Mouse (Mus musculus) midbrain, postnatal 0 days (tissue): ENCODE measurements around the gene Fgd2. TPM values are rescaled to one million over a fixed set of nuclear protein-coding genes. Genes with fewer than 3 reads are reported as not detected.
A peak's percentile ranks its signal among the peaks of the same experiment; 100 is the strongest.

Source experiments
- ATAC-seq: fragments of 200-750 bp; cut with Nextera tagmentation; 2 replicates; pipeline ENCODE4 v1.8.0; 2017; ENCODE audit warnings: moderate number of reproducible peaks, mild to moderate bottlenecking, moderate TSS enrichment, moderate library complexity; ENCODE audit not compliant: low FRiP score
- DNase-seq: peaks from one replicate; pipeline ENCODE4 v3.0.0-alpha.2; 2015; ENCODE audit warnings: low spot score
- H3K27ac ChIP-seq: fragments of 300-500 bp; sonication (generic); 2 replicates; pipeline ENCODE4 v1.5.1; 2014; ENCODE audit warnings: low read depth, mild to moderate bottlenecking, low read length, mixed read lengths
- H3K27me3 ChIP-seq: fragments of 300-500 bp; sonication (generic); 2 replicates; pipeline ENCODE4 v1.6.1; 2014; ENCODE audit warnings: low read length, control low read depth, mixed read lengths; ENCODE audit not compliant: insufficient read depth
- H3K36me3 ChIP-seq: fragments of 300-500 bp; sonication (generic); 2 replicates; pipeline ENCODE4 v1.6.1; 2014; ENCODE audit warnings: low read length, control low read depth, mixed read lengths; ENCODE audit not compliant: insufficient read depth
- H3K4me1 ChIP-seq: fragments of 300-500 bp; sonication (generic); 2 replicates; pipeline ENCODE4 v1.6.1; 2014; ENCODE audit warnings: mild to moderate bottlenecking, control low read depth, antibody characterized with exemption, low read length, mixed read lengths; ENCODE audit not compliant: insufficient read depth
- H3K4me2 ChIP-seq: fragments of 300-500 bp; sonication (generic); 2 replicates; pipeline ENCODE4 v1.6.1; 2014; ENCODE audit warnings: low read depth, mild to moderate bottlenecking, low read length, mixed read lengths; ENCODE audit not compliant: poor library complexity, severe bottlenecking
- H3K4me3 ChIP-seq: fragments of 300-500 bp; sonication (generic); 2 replicates; pipeline ENCODE4 v1.5.1; 2014; ENCODE audit warnings: low read depth, mild to moderate bottlenecking, low read length, moderate library complexity
- H3K9ac ChIP-seq: fragments of 300-500 bp; sonication (generic); replicated peaks from 2 replicates; pipeline ENCODE4 v1.6.1; 2014; ENCODE audit warnings: mild to moderate bottlenecking, low read length, moderate library complexity, mixed read lengths; ENCODE audit not compliant: poor library complexity, severe bottlenecking
- H3K9me3 ChIP-seq: fragments of 300-500 bp; sonication (generic); 2 replicates; pipeline ENCODE4 v1.6.1; 2016; ENCODE audit warnings: low read length, control low read depth
- CTCF ChIP-seq: IDR thresholded peaks from 2 replicates; pipeline ENCODE4 v1.5.1; 2016; ENCODE audit warnings: antibody characterized with exemption, mild to moderate bottlenecking
- WGBS: fragments of 180-500 bp; shearing (Covaris S2); extraction: QIAGEN DNeasy Blood & Tissue Kit; methylation state at CpG from one replicate; pipeline ENCODE4 v1.1.7; 2014; 5-methylcytosine and 5-hydroxymethylcytosine counted together
- polyA plus RNA-seq: library from polyadenylated mRNA; unstranded; fragments of >200 nt; fragmentation: Nextera tagmentation; extraction: Ambion mirVana; gene quantifications from 2 replicates; pipeline ENCODE4 v1.2.1, GENCODE M21; 2015
- total RNA-seq: library from RNA; depleted of rRNA; stranded (reverse); fragments of >200 nt; gene quantifications from 2 replicates; pipeline ENCODE4 v1.2.3, GENCODE M21; 2014

Gene Fgd2
- total and polyA plus RNA-seq, 2 experiments from 2014 or later: 14.4 to 27.3 TPM

DNA sequence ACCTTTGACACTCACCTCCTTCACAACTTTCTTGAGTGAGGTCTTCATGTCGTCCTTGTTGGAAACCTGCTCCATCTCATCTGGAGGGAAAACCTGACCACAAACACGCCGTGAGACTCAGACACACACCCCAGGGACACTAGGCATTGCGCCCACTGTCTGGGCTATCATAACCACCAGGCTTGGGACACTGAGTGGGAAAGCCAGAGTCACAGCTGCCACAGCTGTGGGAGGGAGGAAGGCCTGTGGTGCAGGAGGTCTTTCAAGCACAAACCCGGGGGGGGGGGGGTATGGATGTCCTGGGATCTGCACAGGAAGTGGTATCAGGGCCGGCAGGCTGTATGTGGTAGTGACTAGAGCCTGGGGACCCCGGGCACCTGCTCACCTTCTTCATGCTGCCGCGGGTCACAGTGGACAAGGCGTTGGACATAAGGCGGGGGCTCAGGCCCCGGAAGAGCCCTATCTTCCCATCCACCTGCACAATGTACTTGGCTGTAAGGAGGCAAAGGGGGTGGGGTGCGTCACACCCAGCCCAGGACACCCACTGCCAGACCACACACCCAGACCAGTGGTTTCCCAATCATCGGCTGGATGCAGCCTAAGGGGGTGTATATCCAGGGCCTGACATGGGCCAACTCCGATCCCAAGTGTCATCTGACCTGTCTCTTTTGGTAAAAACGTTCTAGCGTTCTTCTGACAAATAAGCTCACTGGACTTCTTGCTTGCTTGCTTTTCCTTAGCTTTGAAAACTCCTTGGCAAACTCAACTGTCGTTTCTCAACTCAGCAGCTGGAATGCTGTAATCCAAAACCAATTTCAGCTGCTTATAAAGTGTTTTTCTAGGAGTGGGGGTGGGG is 20.1 kb upstream of the Fgd2 start:
- Histone ChIP-seq H3K36me3 (peaks cover 49% of the 10 kb centered on the region), H3K4me1 (peaks cover 4% of the 10 kb centered on the region)

GRCm38 (mm10) chr17:29341591-29342003 is 19.1 kb upstream of the Fgd2 start:
- 12% methylated on average over 9 of the region's 9 CpGs for WGBS
- TF ChIP-seq CTCF: peak; percentile 70
- H3K27me3 ChIP-seq: no peaks in the 10 kb centered on the region
- H3K4me1 ChIP-seq: peaks cover 7% of the 10 kb centered on the region
- H3K36me3 ChIP-seq: peaks cover 40% of the 10 kb centered on the region
- H3K9me3 ChIP-seq: no peaks in the 10 kb centered on the region
- DNase-seq: peak; percentile 82
- 0 out of 2 replicates have a peak overlapping the region, but pooled peaks have one; percentile 24 for H3K9ac ChIP-seq
- H3K4me3 ChIP-seq: no peak overlapping the region
- ATAC-seq: 0 out of 2 replicates have a peak, but pooled peaks have one; percentile 15
- H3K27ac ChIP-seq: peak overlapping the region; percentile 68
- H3K4me2 ChIP-seq: 0 out of 2 replicates have a peak overlapping the region, but pooled peaks have one; percentile 9

More for the DNA sequence above, 20.1 kb upstream of the Fgd2 start:
- H3K9me3 ChIP-seq: no peaks in the 10 kb centered on the region
- WGBS: 86% methylated on average over 18 of the region's 18 CpGs
- DNase-seq: no peak
- no peak for TF ChIP-seq CTCF
- no peak overlapping the region for H3K4me3 ChIP-seq
- ATAC-seq: no peak
- no peak overlapping the region for H3K9ac ChIP-seq
- H3K27me3 ChIP-seq: no peaks in the 10 kb centered on the region
- no peak overlapping the region for H3K4me2 ChIP-seq
- H3K27ac ChIP-seq: peak overlapping the region; percentile 68; the same call in 1 of the 2 replicates

DNA sequence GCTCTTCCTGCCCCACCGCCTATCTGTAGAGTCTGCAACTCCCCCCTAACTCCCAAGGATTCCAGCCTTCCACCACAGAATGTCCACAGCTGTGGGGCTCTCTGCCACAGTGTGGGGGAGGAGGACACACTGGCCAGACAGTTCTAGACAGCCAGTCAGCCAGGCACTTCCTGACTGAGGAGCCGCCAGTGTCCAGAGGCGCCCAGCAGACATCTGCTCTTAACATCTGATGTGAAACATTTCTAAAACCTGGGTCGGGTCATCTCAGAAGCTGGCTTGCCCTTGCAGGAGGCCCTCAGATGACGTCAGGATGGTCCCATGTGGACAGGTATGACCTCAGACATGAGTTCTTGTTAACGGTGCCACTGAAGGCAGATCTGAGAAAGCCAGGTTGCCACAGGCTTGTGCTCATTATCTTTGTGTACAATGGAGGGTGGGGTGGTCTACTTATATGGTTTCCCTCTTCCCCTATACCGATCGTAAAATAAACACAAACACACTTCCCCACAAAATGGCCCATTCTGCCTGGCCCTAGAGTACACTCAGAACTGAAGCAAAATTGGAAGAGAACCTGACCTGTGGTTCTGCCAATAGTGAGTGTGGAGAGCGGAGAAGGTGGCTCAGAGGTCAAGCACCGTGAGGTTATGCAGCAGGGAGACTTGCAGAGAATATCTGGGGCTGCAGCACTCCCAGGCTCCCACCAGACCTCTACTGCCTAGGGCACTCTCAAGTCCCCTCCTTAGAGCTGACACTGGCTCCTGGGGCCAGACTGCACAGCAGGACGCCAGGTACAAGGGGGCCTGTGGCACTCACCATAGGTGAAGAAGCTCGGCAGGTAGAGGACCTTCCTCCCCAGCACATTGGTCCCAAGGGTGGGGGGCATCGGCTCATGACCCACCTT is 18.5 kb upstream of the Fgd2 start:
- Histone ChIP-seq H3K9ac (0 out of 2 replicates have a peak overlapping the region, but pooled peaks have one; percentile 24), H3K4me3 (no peak overlapping the region), H3K4me2 (no peak overlapping the region), H3K9me3 (no peaks in the 10 kb centered on the region), H3K27me3 (no peaks in the 10 kb centered on the region), H3K27ac (peak overlapping the region; percentile 68), H3K36me3 (peaks cover 34% of the 10 kb centered on the region), H3K4me1 (peaks cover 7% of the 10 kb centered on the region)
- 49% methylated on average over 13 of the region's 13 CpGs for WGBS
- TF ChIP-seq CTCF: no peak
- ATAC-seq (no peak), DNase-seq (peak; percentile 41)

GRCm38 (mm10) chr17:29343241-29343640 is 17.5 kb upstream of the Fgd2 start:
- peaks cover 31% of the 10 kb centered on the region for H3K36me3 ChIP-seq

DNA sequence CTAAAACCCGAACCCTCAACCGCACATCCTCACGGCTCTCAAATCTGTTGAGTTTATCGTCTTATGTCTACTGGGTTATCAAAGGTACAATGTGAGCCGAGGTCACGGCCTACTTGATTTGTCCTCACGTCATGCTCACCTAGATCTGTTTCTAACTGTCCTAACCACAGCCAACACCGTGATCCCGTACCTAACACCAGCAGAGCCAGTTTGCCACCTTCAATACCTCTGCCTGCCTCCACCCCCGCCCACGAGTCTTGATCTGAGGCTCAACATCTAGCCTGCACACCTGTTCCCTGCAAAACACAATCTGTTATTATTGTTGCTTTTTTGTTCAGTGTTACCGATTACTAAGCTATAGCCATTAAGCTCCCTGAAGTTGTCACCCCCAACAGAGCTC is 15.4 kb upstream of the Fgd2 start:
- 95% methylated on average over 12 of the region's 12 CpGs for WGBS
- peaks cover 10% of the 10 kb centered on the region; the same call in 1 of the 2 replicates for H3K36me3 ChIP-seq
- H3K27me3 ChIP-seq: no peaks in the 10 kb centered on the region
- DNase-seq: no peak
- TF ChIP-seq CTCF: no peak
- ATAC-seq: no peak
- H3K27ac ChIP-seq: 0 out of 2 replicates have a peak overlapping the region, but pooled peaks have one; percentile 28
- peaks cover 9% of the 10 kb centered on the region for H3K4me1 ChIP-seq
- peak overlapping the region; percentile 61 for H3K4me2 ChIP-seq
- peak overlapping the region; percentile 85 for H3K4me3 ChIP-seq
- H3K9me3 ChIP-seq: no peaks in the 10 kb centered on the region
- peak overlapping the region; percentile 34; the same call in 1 of the 2 replicates for H3K9ac ChIP-seq

More at GRCm38 (mm10) chr17:29343241-29343640, 17.5 kb upstream of the Fgd2 start:
- H3K4me2 ChIP-seq: no peak overlapping the region
- WGBS: 91% methylated on average over 5 of the region's 5 CpGs
- ATAC-seq (no peak), DNase-seq (no peak)
- H3K9me3 ChIP-seq: no peaks in the 10 kb centered on the region
- no peak for TF ChIP-seq CTCF
- peaks cover 9% of the 10 kb centered on the region for H3K4me1 ChIP-seq
- H3K27ac ChIP-seq: no peak overlapping the region
- no peak overlapping the region for H3K9ac ChIP-seq
- H3K4me3 ChIP-seq: no peak overlapping the region
- H3K27me3 ChIP-seq: no peaks in the 10 kb centered on the region
